Mouse (Mus musculus) right cerebral cortex, postnatal 36 days (tissue): Measurements from ENCODE around the gene Reep1.

Experiments
- DNase-seq, 2 experiments: peaks; one replicate each; pipeline ENCODE4 v3.0.0; 2022; ENCODE audit warnings: low spot score in 2 of 2, mixed read lengths in 1 of 2

Reep1 gene

DNA sequence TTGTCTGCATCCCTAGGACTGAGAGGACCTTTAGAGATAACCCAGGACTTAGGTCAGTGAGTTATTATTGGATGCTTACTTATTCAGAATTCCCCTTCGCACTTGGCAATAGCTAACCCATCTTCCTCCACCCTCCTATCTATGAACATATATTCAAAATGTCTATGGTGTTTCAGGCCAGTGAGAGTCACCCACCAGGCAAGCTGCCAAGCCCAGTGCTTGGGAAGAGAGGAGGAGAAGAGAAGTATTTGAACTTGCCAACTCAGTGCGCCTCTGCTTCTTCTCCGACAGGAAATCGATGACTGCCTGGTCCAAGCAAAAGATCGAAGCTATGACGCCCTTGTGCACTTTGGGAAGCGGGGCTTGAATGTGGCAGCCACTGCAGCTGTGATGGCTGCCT, 73.1 kb downstream of the Reep1 start:
- no peak for DNase-seq

DNA sequence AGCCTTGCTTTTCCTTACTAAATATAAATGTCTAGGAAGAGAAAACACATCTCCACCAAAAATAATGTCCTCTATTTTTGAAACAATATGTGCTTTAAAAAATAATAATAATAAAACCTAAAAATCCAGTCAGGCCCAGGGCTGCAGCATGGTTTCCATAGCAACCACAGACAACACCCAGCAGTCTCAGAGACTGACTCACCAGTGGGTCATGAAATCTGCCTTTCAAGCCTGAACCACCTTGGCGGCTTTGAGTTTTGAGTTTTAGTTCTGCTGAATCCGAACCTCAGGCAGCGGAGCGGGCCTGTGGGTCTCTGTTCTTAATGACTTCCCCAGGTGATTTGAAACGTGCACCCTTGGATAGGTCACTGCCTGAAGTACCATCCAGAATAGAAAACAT, 75.8 kb downstream of the Reep1 start:
- DNase-seq = no peak

DNA sequence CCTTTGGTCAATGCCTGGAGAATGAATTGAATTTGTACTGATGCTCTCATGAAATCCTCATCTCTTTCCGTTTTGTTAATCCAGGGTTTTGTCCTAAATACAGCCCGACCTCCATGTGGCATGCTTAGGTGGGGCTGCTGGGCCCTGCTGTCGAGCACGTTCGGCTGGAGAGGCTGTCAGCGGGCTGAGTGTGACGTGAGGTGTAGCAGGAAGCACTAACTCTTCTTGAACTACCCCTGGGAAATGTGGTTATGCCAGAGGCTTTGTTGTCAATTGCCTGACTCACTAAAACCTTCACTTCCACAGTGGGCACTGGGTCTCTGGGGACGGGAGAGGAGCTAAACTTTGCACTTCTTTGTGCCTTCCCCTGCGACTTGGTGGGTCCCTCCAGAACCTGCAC, 81.0 kb downstream of the Reep1 start:
- DNase-seq = no peak

DNA sequence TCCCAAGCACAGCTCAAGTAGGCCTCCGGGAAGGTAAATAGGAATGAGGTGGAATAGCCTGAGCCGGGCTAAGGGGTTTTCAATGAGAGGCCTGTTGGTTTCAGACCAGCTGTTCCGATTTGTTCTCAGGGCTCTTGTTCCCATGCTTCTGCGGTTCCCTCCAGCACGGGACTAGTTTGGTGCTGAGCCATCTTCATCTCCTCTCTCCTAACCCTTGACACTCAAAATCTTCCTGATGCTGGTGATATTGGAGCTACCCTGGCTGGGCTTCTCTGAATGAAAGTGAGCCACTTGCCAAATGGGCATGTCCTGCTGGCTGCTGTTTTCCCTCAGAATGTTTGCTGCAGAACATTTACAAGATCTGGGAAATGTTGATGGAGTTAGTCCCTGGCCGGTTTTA, 84.4 kb downstream of the Reep1 start:
- DNase-seq = no peak

DNA sequence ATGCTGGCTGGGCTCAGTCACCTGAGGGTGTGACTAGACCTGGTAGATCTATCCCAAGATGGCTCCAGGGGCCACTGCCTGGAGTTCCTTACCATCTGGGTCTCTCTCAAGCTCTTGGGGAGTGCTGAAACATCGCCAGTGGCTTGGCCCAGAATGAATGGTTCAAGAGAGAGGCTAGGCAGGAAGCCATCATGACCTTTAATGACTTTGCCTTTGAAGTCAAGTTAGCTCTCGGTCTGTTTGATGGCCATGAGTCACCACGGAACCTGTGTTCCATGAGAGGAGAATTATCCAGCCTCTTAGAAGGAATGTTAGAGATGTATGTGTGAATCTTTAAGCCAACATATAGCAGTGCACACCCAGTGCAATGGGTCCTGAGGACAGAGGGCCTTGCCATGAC, 92.0 kb downstream of the Reep1 start:
- no peak for DNase-seq

DNA sequence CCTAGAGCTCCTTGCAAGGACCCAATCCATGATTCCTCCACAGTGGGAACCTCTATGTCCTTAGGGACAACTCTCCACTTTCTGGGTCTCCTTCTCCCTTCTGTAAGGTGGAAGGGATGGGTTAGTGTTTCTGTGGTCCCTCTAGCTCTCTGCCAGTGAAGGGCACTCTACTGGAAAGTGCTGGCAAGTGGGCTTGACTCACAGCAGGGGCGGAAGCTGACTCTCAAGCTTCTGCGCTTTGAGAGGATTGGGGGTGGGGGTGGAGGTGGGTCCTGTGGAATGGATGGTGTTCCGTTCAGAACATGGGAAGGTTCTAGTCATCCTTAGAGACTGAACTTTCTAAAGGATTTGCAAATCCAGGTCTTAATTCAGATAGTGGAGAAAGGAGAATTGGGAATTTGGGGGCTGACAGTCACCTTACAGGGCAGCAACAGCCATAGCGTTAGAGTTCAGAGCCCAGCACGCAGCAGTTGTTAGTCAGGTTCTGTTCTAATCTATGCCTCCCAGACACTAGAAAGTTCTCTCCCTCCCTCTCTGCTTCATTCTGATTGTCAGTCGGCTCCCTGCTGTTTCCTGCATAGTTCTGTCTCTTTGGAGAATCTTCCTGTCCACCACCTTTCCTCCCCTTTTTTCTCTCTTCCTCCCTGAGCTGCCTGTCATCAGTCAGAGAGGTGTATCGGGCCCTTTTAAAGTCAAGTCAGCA, 93.8 kb downstream of the Reep1 start:
- no peak for DNase-seq

DNA sequence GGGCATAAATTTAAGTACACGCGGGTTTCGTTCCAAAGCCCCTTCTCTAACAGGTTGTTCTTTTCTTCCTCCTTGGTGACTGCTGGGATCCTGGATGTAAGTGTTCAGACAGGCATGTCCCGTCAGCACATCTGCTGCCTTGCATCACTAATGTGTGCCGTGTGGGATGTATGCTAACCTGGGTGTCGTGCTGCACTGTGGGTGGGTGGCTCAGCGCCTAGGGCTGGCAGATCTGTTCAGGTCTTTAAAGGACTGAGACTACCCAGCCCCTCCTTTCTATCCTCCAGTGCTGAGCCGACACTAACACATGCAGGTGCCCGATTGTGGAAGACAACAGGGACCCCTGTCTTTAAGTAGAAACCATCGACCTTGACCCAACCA, 94.3 kb downstream of the Reep1 start:
- peak; percentile 77 to 88 for DNase-seq

DNA sequence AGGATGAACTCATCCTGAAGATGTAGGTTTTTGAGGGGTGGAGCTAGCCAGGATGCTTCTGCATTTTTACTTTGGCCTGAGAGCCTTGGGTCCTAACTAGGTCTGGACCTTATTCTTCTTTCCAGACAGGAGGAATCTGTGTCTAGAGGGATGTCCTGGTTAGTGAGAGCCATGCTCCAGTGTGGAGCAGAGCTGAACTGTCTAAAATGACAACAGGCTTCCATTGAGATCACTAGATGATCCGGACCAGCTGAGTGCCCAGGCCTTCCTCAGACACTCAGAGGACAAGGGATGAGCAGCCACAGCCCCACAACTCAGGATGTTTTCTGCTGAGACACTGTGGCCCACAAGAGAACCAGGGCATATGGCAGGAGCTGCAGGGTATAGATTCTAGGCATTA, 96.2 kb downstream of the Reep1 start:
- no peak for DNase-seq

DNA sequence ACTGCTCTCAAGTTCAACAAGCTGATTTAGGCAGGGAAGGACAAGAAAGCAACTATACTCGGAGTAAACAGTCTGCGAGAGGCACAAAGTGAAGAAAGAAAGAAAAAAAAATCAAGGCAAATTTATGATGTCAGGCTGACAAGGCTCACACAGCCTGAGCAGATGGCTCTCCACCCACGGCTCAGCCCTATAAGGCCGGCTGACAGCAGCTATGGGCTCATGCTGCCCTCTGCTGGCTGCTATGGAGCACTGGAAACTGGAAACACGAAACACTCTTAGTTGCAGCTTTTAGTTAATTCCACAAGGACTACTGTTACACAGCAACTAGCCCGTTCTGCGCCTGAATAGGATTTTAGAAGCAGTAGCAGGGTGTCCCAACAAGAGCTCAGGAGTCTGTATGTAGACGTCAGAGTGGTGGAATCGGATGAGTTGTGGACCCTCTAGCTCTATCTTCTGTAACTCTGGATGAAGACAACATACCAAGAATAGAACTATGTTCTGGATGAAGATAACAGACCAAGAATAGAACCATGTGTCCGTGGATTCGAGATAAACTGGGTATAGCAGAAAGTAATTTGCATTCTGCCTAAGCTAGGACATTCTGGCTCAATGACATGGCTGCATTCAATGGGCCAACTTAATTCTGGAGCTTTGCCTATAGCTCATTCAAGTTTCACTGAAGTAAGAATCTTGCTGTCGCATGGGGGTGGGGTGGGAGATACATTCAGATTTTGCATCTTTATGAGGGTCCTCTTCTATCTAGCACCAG, 96.9 kb downstream of the Reep1 start:
- peak; percentile 70 to 81 for DNase-seq

DNA sequence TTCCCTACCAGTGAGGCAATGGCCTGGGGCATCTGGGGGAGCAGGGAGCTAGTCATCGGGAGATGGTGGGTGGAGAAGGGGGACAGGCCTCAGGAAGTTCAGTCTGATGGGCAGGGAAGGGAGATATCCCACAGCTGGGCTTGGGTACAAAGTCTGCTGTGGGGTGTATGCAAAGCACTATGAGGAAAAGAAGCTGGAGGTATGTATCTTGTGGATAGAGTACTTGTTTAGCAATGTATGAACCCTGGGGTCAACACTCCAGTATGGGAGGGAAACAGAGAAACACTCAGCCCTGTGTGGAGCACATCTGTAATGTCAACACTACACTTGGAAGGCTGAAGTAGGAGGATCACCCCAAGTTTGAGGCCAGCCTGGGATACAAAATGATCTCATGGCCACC, 99.4 kb downstream of the Reep1 start:
- DNase-seq = no peak

DNA sequence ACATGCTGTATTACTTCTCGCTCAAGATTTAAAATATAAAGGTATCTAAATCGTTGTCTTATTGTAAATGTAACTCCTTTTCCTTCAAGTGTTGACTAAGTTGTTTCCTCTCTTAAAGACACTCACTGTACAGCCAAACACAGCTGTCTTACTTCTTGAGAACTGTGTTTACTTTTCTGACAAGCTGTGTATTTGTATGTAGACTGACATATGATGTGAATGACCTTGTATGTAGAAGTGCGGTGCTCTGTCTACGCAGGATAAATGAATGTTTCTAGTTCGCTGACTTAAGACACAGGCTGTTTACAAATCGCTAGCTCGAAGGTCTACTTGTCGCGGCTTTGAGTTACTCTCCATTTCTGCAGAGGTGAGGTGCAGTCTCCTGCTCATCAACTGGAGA, 102.5 kb downstream of the Reep1 start:
- no peak for DNase-seq

DNA sequence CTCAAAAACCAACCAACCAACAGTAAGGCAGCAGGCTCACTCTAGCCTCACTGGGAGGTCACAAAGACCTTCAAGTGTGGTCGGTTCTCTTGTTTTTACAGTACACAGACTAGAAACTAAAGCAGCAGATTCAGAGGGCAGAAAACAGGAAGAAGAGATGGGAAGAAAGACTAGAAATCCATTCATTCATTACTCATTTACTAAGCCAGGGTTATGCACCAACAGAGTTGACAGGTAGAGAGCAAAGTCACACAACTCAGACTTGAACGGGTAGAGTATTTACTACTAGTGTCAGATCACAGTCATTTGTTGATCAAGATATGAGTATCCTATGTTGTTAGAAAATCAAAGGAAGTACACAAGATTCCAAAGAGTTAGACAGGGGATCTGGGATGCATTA, 105.5 kb downstream of the Reep1 start:
- no peak for DNase-seq

DNA sequence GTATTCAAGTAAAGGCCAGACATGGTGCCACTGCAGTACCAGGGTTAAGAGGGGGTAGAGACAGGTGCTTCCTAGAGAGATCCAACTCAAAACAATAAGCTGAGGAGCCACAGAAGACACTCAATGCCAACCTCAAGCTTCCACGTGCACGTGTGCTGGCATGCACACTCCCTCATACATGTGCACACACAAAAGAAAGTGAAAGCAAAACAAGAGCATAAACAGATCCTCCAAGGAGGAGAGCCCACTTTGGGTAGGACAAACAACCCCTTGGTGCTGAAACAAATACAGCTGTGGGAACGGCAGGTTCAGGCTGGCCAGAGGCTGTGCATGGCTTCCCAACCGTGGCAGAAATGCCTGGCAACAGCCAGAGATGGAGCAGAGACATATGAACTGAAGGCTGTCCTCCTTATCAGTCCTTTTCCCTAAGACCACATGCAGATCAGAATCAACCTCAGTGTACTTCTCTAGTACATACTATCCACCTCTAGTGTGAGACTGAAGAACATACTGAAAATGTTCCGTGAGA, 112.5 kb downstream of the Reep1 start:
- no peak for DNase-seq

DNA sequence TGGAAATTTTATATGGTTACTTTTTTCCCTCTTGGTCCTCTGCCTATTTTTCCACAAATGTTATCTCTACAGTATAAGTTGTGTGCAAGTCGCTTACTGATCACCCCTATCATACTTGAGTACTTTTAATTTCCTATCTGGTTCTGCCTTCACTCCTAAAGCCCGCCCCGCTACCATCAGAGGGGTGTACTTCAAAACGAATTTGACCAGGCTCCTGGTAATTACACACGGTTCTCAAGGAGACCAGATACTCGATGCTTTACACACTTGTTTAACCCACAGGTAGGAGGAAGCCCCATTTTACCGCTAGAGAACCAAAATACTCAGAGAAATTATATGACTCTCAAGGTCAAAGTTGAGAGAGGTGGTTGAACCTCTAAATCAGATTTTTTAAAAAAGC, 115.7 kb downstream of the Reep1 start:
- DNase-seq = no peak

DNA sequence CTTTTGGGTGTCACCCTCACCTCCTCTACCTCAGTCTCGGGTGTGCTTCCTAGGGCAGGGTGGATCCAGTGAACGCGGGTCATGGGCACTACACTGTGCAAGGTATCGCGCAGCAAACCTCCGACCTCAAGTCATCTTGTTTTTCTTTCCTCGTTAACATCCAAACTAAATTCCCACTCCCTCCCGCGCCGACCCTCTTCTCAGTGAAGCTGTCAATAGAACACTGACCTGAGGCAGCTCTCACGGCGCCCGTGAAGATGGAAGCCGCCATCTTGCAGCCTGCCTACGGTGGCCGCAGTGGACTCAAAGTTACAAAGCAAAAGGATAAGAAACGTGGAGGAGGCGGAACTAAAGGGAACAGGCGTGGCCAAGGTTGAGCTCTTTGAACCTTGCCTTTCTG, 116.1 kb downstream of the Reep1 start:
- DNase-seq = peak; percentile 89

DNA sequence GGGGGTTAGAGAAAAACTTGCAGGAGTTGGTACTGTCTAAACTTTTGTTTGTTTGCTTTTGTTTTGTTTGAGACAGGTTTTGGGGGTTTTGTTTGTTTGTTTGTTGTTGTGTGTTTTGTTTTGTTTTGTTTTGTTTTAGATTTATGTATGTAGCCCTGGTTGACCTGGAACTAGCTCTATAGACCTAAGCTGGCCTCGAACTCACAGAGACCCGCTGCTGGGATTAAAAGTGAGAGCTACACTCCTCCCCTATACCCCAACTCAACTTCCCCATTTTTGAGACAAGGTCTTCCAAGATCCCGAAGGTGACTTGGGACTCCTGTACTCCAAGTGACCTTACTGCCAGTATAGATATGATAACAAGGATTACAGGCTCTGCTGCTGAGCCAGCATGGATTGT, 116.6 kb downstream of the Reep1 start:
- DNase-seq = no peak

DNA sequence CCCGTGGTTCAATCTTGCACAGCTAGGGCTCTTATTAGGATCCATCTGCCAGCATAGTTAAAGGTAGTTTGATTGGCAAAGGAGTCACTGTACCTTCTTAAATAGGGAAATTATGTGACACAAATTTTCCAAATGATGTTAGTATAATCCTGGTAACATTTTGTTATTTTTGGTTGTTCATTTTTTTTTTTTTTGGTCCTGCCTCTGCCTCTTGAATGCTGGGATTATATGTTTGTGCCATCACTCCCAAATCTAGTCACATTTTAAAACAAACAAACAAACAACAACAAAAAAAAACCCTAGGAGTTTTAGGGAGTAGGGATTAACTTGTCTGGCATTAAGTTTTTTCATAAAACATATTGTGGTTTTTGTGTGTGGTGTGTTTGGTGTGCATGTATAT, 119.5 kb downstream of the Reep1 start, which contains the start of gene Mrpl35:
TSS of gene Mrpl35 (minus strand) at position 101 of the 400 bp plus-strand sequence.
- DNase-seq = no peak

DNA sequence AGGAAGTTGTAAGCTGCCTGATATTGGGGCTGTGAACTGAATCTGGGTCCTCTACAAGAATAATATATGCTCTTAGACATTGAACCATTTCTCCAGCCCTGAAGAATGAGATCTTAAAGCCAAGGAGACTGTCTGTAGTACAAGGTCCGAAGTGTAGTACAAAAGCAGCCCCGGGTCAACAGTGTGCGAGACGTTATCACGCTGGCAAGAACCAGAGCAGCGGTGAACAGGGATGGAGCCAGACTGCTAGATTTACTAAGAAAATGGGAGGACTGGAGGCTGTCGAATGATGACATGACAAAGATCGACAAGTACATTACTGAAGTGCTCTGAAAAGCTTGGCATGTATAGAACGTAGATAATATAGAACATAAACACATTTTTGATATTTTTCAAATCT, 122.4 kb downstream of the Reep1 start:
- DNase-seq = no peak

DNA sequence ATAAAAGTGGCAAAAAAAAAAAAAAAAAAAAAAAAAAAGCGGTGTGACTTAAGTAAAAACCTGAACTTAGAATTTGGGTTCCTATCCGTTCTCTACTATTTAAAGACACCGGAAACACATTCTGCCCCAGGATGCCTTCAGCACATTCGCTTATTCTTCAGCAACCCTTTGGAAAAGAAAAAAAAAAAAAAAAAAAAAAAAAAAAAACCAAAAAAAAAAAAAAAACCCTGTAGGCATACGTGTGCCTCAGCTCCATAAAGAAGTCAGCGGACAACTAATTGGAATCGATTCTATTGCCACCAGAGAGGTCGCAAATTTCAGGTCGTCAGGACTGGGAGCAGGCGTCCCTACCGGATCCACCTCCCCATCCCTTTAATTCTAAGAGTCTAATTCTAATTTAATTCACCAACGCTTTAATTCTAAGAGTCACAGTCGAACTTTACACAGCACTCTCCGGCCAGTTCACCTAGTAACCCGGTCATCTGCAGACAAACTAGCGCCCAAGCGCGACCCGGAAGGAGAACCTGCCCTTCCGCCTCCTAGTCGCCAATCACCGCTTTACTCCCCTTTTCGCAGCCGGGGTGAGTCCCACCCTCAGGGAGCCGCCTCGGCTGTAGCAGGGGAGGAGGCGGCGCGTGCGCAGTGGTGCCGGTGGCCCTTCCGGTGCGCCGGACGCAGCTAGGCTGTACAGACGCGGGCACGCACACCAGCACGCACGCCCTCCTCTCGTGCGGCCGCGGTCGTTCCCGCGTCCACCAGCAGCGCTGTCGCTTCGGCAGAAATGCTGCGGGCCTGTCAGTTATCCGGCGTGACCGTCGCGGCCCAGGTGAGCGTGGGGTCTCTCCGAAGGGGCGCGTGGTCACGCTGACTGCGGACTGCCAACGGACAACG, 123.6 kb downstream of the Reep1 start, which contains the start of gene Immt:
TSS of gene Immt (plus strand) at position 642 of the 891 bp plus-strand sequence.
- DNase-seq = peak; percentile 95 to 97

DNA sequence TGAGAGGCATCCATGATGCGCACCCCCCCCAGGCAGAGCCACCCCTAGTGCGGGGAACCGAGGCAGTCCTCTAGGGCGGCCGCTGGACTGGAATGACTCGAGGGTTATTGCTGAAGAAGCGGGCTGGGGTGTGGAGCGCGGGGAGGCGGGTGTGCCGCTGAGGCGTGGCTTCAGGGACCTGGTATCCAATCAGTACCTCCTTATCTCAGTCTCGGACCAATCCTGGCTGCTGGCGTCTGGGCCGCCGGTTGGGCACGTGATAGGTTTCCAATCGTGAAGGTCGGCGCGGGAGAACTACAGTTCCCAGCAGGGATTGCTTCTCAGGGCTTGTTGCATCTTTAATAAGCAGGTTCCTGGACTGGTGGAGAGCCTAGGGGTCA, 124.2 kb downstream of the Reep1 start:
- DNase-seq = peak; percentile 98

DNA sequence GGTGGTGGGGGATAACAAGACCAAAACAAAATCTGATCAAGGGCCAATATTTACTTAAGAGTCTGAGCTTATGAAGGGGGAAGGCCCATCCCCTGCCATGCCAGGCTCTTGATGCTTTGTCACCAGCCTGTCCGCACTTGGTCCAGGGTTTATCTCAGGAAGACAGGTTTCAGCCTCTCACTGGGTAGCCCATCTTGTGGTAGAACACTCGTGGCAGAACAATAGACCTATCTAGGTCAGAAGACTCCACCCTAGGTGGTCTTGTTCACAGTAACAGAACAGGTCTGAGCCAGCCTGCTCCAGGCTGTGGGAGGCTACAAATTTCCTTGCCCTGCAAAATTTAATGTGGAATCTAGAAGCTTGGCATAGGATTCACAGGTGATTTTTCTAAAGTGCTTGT, 129.4 kb downstream of the Reep1 start:
- DNase-seq = no peak

DNA sequence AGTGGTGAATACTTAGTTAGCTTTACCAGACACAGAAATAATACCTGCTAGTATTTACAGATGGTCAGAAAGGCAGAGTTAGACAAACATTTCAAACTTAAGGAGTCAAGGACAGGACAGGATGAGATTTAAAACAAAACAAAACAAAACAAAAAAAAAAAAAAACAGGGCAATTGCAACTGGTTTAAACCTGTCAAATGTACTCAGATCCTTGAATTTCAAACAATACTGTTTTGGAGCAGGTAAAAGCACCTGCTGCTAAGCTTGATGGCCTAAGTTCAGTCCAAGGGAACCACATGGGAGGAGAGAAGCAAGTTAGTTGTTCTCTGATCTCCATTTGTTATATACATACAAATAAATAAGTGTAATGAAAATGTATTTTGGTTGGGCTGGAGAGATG, 132.5 kb downstream of the Reep1 start:
- DNase-seq = no peak
